Mouse (Mus musculus) lung, postnatal 0 days (tissue): ENCODE results near the gene Gm14569.
A peak's percentile ranks its signal among the peaks of the same experiment; 100 is the strongest.

Experiments used
- CTCF ChIP-seq: IDR thresholded peaks from 2 replicates; pipeline ENCODE4 v1.5.1; 2016; ENCODE audit warnings: antibody characterized with exemption, mild to moderate bottlenecking
- EP300 ChIP-seq: IDR thresholded peaks from 2 replicates; pipeline ENCODE4 v1.6.1; 2016; ENCODE audit warnings: antibody characterized with exemption, mild to moderate bottlenecking, control low read depth

- TF ChIP-seq CTCF (peak; percentile 56), EP300 (no peak)
Observed at GRCm38 (mm10) chrX:36489506-36489905, 2.1 kb downstream of the Gm14569 start.
